Mouse (Mus musculus) retina, postnatal 7 days (tissue): ENCODE measurements around the gene Mterf2.

Source experiments
- DNase-seq: peaks from one replicate; pipeline ENCODE4 v3.0.0-alpha.2; 2012; ENCODE audit warnings: low read depth, low spot score

The Mterf2 gene

GRCm38 (mm10) chr10:85127395-85128287 is at the start of gene Mterf2:
Gene Mterf2 (minus strand): TSS chr10:85128027.
- peak; percentile 94 for DNase-seq

DNA sequence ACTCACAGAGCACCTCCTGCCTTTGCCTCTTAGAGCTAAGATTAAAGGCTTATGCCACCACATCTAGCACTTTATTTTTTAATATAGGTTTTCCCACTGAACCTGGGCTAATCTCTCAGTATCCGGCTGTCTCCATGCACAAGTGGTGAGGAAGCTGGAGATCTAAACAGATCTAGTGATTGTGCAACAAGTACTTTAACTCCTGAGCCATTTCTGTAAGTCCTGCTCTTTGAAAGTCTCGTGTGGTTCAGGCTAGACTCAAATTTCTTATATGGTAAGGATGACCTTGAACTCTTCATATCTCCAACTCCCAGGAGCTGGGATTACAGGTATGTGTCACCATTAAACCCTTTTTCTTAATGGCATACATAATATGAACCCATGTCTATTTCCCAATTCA is 48.8 kb upstream of the Mterf2 start:
- DNase-seq: no peak

GRCm38 (mm10) chr10:85165306-85165705 is 37.5 kb upstream of the Mterf2 start:
- no peak for DNase-seq

GRCm38 (mm10) chr10:85164791-85165190 is 37.0 kb upstream of the Mterf2 start:
- DNase-seq: no peak

DNA sequence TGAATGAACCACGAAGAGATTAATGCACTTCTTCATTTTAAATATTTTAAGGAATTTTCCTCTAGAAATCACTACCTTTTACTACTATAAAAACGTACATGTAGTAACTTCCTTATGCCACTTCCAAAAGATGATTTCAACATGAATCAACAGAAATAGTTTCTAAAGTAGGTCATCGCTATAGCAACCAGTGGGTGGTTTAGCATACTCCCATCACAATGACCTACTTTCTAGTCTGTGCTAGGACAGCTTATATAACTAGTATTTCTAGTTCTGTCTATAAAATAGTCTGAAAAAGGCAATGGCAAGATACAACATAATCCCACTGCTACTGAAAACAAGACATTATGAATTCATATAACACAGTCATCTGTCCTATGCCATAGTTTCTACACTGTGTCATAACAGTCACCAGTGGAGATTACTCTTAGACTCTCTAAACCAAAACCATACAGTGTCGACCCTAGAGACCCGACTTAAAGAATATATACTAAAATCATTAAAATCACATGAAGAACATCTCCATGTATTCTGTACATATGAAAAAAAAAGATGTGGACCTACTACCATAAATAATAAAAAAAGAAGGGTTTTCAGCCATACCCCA is 34.0 kb upstream of the Mterf2 start:
- peak; percentile 52 for DNase-seq

DNA sequence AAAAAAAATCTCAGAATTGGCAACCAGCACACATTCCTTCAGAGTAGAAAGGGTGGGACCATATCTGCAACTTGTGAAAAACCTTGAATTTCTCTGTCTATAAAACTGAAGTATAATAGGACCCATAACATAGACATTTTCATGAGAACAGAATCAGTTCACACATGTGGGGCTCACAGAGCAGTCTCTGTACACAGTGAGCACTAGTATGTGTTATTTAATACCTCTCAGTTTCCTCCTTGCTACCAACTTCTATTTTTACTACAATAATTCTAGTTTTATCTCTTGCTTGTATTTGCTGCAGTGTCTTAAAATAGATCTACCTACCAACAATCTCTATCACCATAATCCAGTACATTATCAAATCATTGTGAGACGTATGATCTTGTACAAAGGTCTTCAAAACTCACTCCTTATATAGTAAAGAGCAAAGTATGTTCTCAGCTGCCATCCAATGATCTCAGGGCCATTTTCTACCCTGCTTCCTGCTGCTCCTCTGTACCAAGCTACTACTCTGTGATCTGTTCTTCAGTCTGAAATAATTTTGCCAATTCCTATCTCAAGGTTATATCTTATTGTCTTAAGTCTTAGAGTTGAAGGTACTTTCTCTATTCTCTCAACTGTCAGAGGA is 32.3 kb upstream of the Mterf2 start:
- no peak for DNase-seq

- no peak for DNase-seq
Measured at GRCm38 (mm10) chr10:85157451-85157850, 29.6 kb upstream of the Mterf2 start.

DNA sequence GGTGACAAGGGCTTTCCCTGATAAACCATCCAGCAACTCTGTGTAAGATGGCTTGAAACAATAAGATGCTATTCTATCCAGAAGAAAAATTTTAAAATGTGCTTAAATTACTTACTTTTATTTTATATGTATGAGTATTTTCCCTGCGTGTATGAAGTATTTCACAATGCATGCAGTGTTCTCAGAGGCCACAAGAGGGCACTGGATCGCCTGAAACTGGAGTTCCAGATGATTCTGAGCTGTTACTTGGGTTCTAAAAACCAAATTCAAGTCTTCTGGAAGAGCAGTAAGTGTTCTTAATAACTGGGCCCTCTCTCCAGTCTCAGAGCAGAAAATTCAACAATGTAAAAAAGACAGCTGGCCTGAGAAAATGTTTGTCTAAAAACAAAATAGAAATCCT is 26.4 kb upstream of the Mterf2 start:
- DNase-seq: peak; percentile 44

- DNase-seq: no peak
Measured at GRCm38 (mm10) chr10:85149226-85149625, 21.4 kb upstream of the Mterf2 start.

- no peak for DNase-seq
Measured at GRCm38 (mm10) chr10:85146282-85146681, 18.5 kb upstream of the Mterf2 start.

- DNase-seq: no peak
Measured at GRCm38 (mm10) chr10:85141465-85141864, 13.6 kb upstream of the Mterf2 start.

GRCm38 (mm10) chr10:85136573-85136972 is 8.7 kb upstream of the Mterf2 start:
- DNase-seq: no peak

GRCm38 (mm10) chr10:85128453-85128852 is 626 bp upstream of the Mterf2 start:
- no peak for DNase-seq

- no peak for DNase-seq
Measured at GRCm38 (mm10) chr10:85125184-85125583, 2.6 kb downstream of the Mterf2 start.

DNA sequence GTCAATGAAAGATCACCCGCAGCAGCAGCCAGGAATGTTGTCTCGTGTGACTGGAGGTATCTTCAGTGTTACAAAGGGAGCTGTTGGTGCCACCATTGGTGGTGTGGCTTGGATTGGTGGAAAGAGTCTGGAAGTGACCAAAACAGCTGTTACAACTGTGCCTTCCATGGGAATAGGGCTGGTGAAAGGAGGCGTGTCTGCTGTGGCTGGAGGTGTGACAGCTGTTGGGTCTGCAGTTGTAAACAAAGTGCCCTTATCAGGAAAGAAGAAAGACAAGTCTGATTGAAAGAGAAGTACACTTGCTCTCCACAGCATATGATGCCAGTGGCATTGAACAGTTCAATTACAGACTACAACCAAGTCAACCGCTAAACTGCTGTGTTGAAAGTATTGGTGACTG is 13.4 kb downstream of the Mterf2 start:
- no peak for DNase-seq

- peak; percentile 5 for DNase-seq
Measured at GRCm38 (mm10) chr10:85103085-85103885, 24.5 kb downstream of the Mterf2 start.

- DNase-seq: peak; percentile 89
Measured at GRCm38 (mm10) chr10:85102247-85103084, 25.4 kb downstream of the Mterf2 start, which contains the start of the genes Fhl4 and Tmem263. Gene Fhl4 (minus strand): TSS chr10:85102495. Gene Tmem263 (plus strand): TSS chr10:85102627.

DNA sequence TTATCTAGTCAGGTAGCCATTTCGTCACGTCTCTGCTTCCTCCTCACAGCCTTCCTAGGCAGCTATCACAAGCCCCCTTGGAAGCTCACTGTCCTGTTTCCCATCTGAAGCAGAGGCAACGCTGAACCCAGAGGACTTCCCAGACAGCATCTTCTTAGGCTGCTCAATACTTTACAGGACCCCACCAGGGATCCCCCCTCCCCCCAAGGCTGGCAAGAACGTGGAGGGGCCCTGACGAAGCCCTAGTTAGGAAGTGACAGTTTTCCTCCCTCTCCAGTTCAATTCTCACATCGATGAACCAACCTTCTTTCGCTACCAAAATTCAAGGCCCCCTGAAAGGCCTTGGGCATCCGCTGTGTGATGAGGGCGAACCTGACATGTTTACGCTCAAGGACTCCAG is 26.0 kb downstream of the Mterf2 start:
- no peak for DNase-seq

GRCm38 (mm10) chr10:85071605-85072152 is 56.1 kb downstream of the Mterf2 start:
- no peak for DNase-seq
